Mouse (Mus musculus) G1E-ER4 (cell line): ENCODE results near the gene Fbxl2. TPM values are rescaled to one million over a fixed set of nuclear protein-coding genes. Genes with fewer than 3 reads are reported as not detected.

Experiments
- GATA1 ChIP-seq: IDR thresholded peaks from one replicate; pipeline ENCODE4 v1.8.0; 2012; ENCODE audit warnings: low read length, inconsistent platforms
- polyA plus RNA-seq: library from polyadenylated mRNA; stranded (reverse); fragments of >175 nt; gene quantifications from 2 replicates; pipeline ENCODE4 v1.2.3, GENCODE M21; 2012

Fbxl2 gene
- polyA plus RNA-seq, result 0.13 and 0.25 TPM in 2 replicates

- TF ChIP-seq GATA1, result no peak
These were observed at the start of gene Fbxl2 for GRCm38 (mm10) chr9:114046028-114046427. Gene Fbxl2 (minus strand): TSS chr9:114046191.

GRCm38 (mm10) chr9:114094854-114095253 is 48.9 kb upstream of the Fbxl2 start:
- no peak for TF ChIP-seq GATA1

- TF ChIP-seq GATA1, result no peak
These were observed 41.3 kb upstream of the Fbxl2 start for GRCm38 (mm10) chr9:114087106-114087815.

GRCm38 (mm10) chr9:114086422-114086821 is 40.4 kb upstream of the Fbxl2 start:
- no peak for TF ChIP-seq GATA1

- no peak for TF ChIP-seq GATA1
These were observed 27.7 kb upstream of the Fbxl2 start for GRCm38 (mm10) chr9:114073681-114074080.

- TF ChIP-seq GATA1, result no peak
These were observed 23.4 kb upstream of the Fbxl2 start for GRCm38 (mm10) chr9:114069372-114069771.

- no peak for TF ChIP-seq GATA1
These were observed 22.6 kb upstream of the Fbxl2 start for GRCm38 (mm10) chr9:114068494-114069053.

GRCm38 (mm10) chr9:114057090-114057796 is 11.3 kb upstream of the Fbxl2 start, which contains the start of gene Susd5:
Gene Susd5 (plus strand): TSS chr9:114057140.
- no peak for TF ChIP-seq GATA1

- no peak for TF ChIP-seq GATA1
These were observed 6.9 kb upstream of the Fbxl2 start for GRCm38 (mm10) chr9:114052866-114053265.

- no peak for TF ChIP-seq GATA1
These were observed 6.0 kb upstream of the Fbxl2 start for GRCm38 (mm10) chr9:114052031-114052430.

- no peak for TF ChIP-seq GATA1
These were observed 4.8 kb upstream of the Fbxl2 start for GRCm38 (mm10) chr9:114050778-114051177.

- no peak for TF ChIP-seq GATA1
These were observed 4.1 kb upstream of the Fbxl2 start for GRCm38 (mm10) chr9:114050106-114050505.

GRCm38 (mm10) chr9:114046676-114047075 is 685 bp upstream of the Fbxl2 start:
- TF ChIP-seq GATA1, result no peak

- TF ChIP-seq GATA1, result no peak
These were observed 1.5 kb downstream of the Fbxl2 start for GRCm38 (mm10) chr9:114044446-114044845.

- no peak for TF ChIP-seq GATA1
These were observed 3.5 kb downstream of the Fbxl2 start for GRCm38 (mm10) chr9:114042490-114042889.

- TF ChIP-seq GATA1, result no peak
These were observed 5.0 kb downstream of the Fbxl2 start for GRCm38 (mm10) chr9:114040945-114041344.
